Mouse (Mus musculus): ENCODE data around the gene Trim28. TPM values are rescaled to one million over a fixed set of nuclear protein-coding genes. Genes with fewer than 3 reads are reported as not detected.

Trim28 gene
- 458 and 511 TPM in 2 replicates for polyA plus RNA-seq (2014; fragmentation: Nextera tagmentation; extraction: Ambion mirVana)

DNA sequence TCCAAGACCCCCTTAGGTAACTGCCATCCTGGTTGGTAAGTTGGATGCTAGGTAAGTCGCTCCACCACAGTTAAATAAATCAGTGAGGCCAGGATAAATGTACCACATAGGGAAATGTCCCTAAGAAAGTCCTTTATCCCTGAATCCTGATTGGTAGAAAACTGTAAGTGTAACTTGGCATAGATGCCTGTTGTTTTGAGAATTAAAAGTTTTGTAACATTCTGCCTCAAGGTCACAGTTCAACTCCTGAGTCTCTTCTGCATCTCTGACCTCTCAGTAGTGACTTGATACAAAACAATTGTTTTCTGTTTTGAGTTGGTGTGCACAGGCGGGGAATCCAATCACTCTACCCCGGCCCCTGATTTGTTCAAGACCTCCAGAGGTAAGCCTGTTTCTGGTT, at the start of gene Trim28:
Gene Trim28, plus strand, starts transcription at position 264 of the 400 bp plus-strand sequence.
- WGBS, result 76% methylated on average over 3 of the region's 3 CpGs
- Histone ChIP-seq H3K9ac (no peak within 1 kb of the TSS), H3K27me3 (ENCODE audit: insufficient read depth, low read length) (no peaks in the 10 kb centered on the region), H3K36me3 (ENCODE audit: insufficient read depth) (0 out of 2 replicates have a peak, but pooled peaks cover 1% of the 10 kb centered on the region), H3K9me3 (ENCODE audit: low read depth, low read length) (no peaks in the 10 kb centered on the region), H3K4me2 (no peak within 1 kb of the TSS), H3K4me1 (ENCODE audit: insufficient read depth) (no peaks in the 10 kb centered on the region), H3K4me3 (ENCODE audit: low read depth, low read length) (no peak within 1 kb of the TSS), H3K27ac (ENCODE audit: low read depth) (no peak within 1 kb of the TSS)
- ATAC-seq (ENCODE audit: insufficient read depth) (no peak), DNase-seq (no peak)
- no peak for TF ChIP-seq CTCF (IDR thresholded peaks at IDR 0.05; ENCODE audit: low read depth)

DNA sequence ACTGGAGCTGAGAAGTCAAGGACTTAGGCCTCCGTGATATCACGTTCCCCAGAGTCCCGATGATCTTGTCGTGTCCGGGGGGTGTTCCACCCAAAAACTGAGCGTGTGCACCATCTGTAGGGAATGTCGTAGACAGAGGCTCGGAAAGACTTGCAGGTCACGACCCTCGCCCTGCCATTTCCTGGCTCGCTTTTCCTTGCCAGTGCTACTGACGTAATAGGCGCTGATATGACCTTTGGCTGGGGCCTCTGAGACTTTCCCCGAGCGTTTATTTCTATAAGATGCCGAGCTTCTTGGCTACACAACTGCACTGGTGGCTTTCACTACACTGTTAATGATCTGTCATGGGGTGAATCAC, 49.1 kb upstream of the Trim28 start:
- H3K4me3 ChIP-seq (ENCODE audit: low read depth, low read length), result peak overlapping the region; percentile 47
- ATAC-seq (ENCODE audit: insufficient read depth), result peak; percentile 32
- peak overlapping the region; percentile 73 for H3K27ac ChIP-seq (ENCODE audit: low read depth)
- peaks cover 3% of the 10 kb centered on the region; the same call in 1 of the 2 replicates for H3K4me1 ChIP-seq (ENCODE audit: insufficient read depth)
- peak overlapping the region; percentile 68 for H3K9ac ChIP-seq
- H3K4me2 ChIP-seq, result peak overlapping the region; percentile 76
- 4% methylated on average over 16 of the region's 16 CpGs for WGBS
- peak; percentile 77 for DNase-seq
- H3K9me3 ChIP-seq (ENCODE audit: low read depth, low read length), result no peaks in the 10 kb centered on the region
- no peaks in the 10 kb centered on the region for H3K27me3 ChIP-seq (ENCODE audit: insufficient read depth, low read length)
- no peaks in the 10 kb centered on the region for H3K36me3 ChIP-seq (ENCODE audit: insufficient read depth)
- no peak; the same call in 1 of the 2 replicates for TF ChIP-seq CTCF (IDR thresholded peaks at IDR 0.05; ENCODE audit: low read depth)

DNA sequence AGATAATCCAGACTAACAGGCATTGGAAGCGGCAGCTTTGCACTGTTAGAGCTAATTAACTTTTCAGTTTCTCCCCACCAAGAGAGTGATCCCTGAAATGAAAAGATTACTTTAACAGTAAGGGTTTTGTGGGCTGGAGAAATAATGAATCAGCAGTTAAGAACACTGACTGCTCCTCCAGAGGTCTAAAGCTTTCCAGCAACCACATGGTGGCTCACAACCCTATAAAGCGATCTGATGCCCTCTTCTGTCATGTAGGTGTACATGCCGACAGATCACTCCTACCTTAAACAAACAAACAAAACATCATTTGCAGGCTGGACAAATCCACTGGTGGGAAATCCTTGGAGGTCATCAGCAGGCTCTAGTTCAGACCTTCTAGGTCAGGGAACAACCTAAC, 44.0 kb upstream of the Trim28 start:
- H3K4me2 ChIP-seq, result no peak overlapping the region
- H3K27ac ChIP-seq (ENCODE audit: low read depth), result no peak overlapping the region
- H3K9me3 ChIP-seq (ENCODE audit: low read depth, low read length), result no peaks in the 10 kb centered on the region
- ATAC-seq (ENCODE audit: insufficient read depth) (no peak), DNase-seq (peak; percentile 9)
- no peak overlapping the region for H3K9ac ChIP-seq
- WGBS, result 52% methylated on average over 3 of the region's 3 CpGs
- no peak overlapping the region for H3K4me3 ChIP-seq (ENCODE audit: low read depth, low read length)
- no peaks in the 10 kb centered on the region for H3K36me3 ChIP-seq (ENCODE audit: insufficient read depth)
- TF ChIP-seq CTCF (IDR thresholded peaks at IDR 0.05; ENCODE audit: low read depth), result no peak
- H3K27me3 ChIP-seq (ENCODE audit: insufficient read depth, low read length), result no peaks in the 10 kb centered on the region
- peaks cover 3% of the 10 kb centered on the region; the same call in 1 of the 2 replicates for H3K4me1 ChIP-seq (ENCODE audit: insufficient read depth)

DNA sequence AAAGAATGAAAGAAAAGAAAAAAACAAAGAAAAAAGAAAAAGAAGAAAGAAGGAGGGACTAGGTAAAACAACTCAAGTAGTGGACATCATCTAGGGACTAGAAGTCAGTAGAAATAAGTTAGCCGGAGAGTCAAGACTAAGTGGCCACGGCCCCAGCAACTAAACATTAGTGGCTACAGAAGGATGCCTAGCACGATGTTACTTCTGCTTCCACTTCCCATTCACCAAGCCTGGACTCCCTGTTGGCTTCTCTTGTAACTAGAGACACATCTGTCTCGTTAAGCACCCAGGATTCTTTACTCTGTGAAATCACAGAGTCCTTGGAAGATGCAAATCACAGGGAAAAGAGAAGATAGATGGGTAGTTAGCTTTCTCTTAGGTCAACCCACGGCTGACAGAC, 41.4 kb upstream of the Trim28 start:
- TF ChIP-seq CTCF (IDR thresholded peaks at IDR 0.05; ENCODE audit: low read depth), result no peak
- Histone ChIP-seq H3K4me1 (ENCODE audit: insufficient read depth) (no peaks in the 10 kb centered on the region), H3K36me3 (ENCODE audit: insufficient read depth) (no peaks in the 10 kb centered on the region), H3K27ac (ENCODE audit: low read depth) (no peak overlapping the region), H3K27me3 (ENCODE audit: insufficient read depth, low read length) (no peaks in the 10 kb centered on the region), H3K9me3 (ENCODE audit: low read depth, low read length) (no peaks in the 10 kb centered on the region), H3K4me3 (ENCODE audit: low read depth, low read length) (no peak overlapping the region), H3K9ac (no peak overlapping the region), H3K4me2 (no peak overlapping the region)
- no peak for DNase-seq
- ATAC-seq (ENCODE audit: insufficient read depth), result no peak
- WGBS, result 73% methylated on average over 5 of the region's 5 CpGs

DNA sequence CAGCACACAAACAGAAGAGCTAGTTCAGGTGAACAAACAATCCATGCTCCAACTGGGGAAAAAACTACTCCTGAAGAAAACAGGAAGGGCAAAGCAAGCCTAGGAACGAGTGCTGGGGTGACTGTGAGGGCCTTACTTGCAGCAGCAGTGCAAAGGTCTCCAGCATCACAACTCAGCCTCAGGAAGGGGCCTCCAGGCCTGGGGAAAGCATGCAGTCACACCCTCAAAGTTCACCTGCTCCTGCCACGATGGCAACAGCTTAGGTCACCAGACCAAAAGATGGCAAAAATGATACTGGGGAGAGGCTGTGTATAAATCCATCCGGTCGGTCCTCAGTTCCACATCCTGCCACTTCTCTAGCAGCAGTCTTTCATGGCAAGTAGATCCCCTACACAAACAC, 40.0 kb upstream of the Trim28 start:
- no peak for TF ChIP-seq CTCF (IDR thresholded peaks at IDR 0.05; ENCODE audit: low read depth)

DNA sequence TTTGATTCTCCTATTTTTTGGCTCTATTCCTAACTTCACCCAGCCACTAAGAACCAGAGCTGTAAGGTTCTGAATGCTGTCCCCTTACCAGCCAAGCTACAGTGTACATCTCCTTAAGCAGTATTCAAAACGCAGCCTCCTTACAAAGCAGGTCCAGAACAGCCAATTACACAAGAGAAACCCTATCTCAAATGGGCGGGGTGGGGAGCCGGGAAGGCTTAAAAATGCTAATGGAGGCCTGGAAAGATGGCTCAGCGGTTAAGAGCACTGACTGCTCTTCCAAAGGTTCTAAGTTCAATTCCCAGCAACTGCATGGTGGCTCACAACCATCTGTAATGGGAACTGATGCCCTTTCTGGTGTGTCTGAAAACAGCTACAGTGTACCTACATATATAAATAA, 39.2 kb upstream of the Trim28 start:
- no peak overlapping the region for H3K9ac ChIP-seq
- no peaks in the 10 kb centered on the region for H3K9me3 ChIP-seq (ENCODE audit: low read depth, low read length)
- no peak for DNase-seq
- TF ChIP-seq CTCF (IDR thresholded peaks at IDR 0.05; ENCODE audit: low read depth), result no peak
- no peak for ATAC-seq (ENCODE audit: insufficient read depth)
- H3K27me3 ChIP-seq (ENCODE audit: insufficient read depth, low read length), result no peaks in the 10 kb centered on the region
- H3K27ac ChIP-seq (ENCODE audit: low read depth), result no peak overlapping the region
- H3K36me3 ChIP-seq (ENCODE audit: insufficient read depth), result no peaks in the 10 kb centered on the region
- 29% methylated on average over 4 of the region's 4 CpGs for WGBS
- H3K4me2 ChIP-seq, result no peak overlapping the region
- no peak overlapping the region for H3K4me3 ChIP-seq (ENCODE audit: low read depth, low read length)
- no peaks in the 10 kb centered on the region for H3K4me1 ChIP-seq (ENCODE audit: insufficient read depth)

More for the DNA sequence above, 40.0 kb upstream of the Trim28 start:
- Histone ChIP-seq H3K27ac (ENCODE audit: low read depth) (no peak overlapping the region), H3K36me3 (ENCODE audit: insufficient read depth) (no peaks in the 10 kb centered on the region), H3K9ac (no peak overlapping the region), H3K4me1 (ENCODE audit: insufficient read depth) (no peaks in the 10 kb centered on the region), H3K4me2 (no peak overlapping the region), H3K27me3 (ENCODE audit: insufficient read depth, low read length) (no peaks in the 10 kb centered on the region), H3K9me3 (ENCODE audit: low read depth, low read length) (no peaks in the 10 kb centered on the region), H3K4me3 (ENCODE audit: low read depth, low read length) (no peak overlapping the region)
- DNase-seq (no peak), ATAC-seq (ENCODE audit: insufficient read depth) (no peak)
- 71% methylated on average over 4 of the region's 4 CpGs for WGBS

DNA sequence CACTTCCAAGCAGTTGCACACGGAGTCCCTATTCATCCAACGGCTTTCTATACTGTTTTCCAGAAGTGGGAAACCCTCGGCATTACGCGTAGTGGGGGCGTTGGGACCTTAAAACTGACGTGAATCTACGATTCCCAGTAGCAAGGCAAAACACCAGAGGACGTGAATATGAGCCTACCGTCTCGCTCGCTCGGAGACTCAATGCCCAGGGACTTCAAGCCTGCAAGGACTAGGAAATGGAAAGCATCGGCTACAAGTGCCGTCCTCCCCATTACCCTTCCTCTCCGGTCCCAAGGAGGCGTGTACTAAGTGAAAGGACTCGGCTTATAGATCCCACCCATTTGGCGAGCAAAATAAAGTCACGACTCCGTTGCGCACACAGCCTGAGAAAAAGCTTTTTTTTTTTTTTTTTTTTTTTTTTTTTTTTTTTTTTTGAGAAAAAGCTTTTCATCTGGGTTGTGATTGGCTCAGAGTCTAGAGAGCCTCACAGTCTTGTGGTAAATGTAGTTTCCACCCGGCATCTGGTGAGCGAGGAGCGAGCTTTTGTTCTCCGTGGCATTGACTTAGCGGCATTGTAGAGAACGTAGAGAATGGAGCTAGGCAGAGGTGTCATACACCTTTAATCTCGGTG, 37.3 kb upstream of the Trim28 start:
- H3K4me3 ChIP-seq (ENCODE audit: low read depth, low read length), result peak overlapping the region; percentile 43
- TF ChIP-seq CTCF (IDR thresholded peaks at IDR 0.05; ENCODE audit: low read depth), result no peak
- peak overlapping the region; percentile 88 for H3K27ac ChIP-seq (ENCODE audit: low read depth)
- H3K4me2 ChIP-seq, result peak overlapping the region; percentile 68
- peak overlapping the region; percentile 71 for H3K9ac ChIP-seq
- no peaks in the 10 kb centered on the region for H3K9me3 ChIP-seq (ENCODE audit: low read depth, low read length)
- ATAC-seq (ENCODE audit: insufficient read depth), result peak; percentile 67
- no peaks in the 10 kb centered on the region for H3K27me3 ChIP-seq (ENCODE audit: insufficient read depth, low read length)
- WGBS, result 3% methylated on average over 29 of the region's 29 CpGs
- no peaks in the 10 kb centered on the region for H3K36me3 ChIP-seq (ENCODE audit: insufficient read depth)
- peak; percentile 87 for DNase-seq
- peaks cover 3% of the 10 kb centered on the region; the same call in 1 of the 2 replicates for H3K4me1 ChIP-seq (ENCODE audit: insufficient read depth)
